Mouse (Mus musculus) CD4-positive, CD25-positive, alpha-beta regulatory T cell, adult 2 months (primary cell): ENCODE measurements around the gene Hoxb5.

Source experiments
- DNase-seq: peaks from one replicate; pipeline ENCODE4 v3.0.0-alpha.2; 2012; ENCODE audit warnings: low read depth, low spot score

Gene Hoxb5

GRCm38 (mm10) chr11:96318368-96319070 lies 15.4 kb downstream of the Hoxb5 start:
- DNase-seq, result peak; percentile 76

GRCm38 (mm10) chr11:96319071-96319902 lies 16.2 kb downstream of the Hoxb5 start:
- peak; percentile 42 for DNase-seq

- no peak for DNase-seq
Measured at GRCm38 (mm10) chr11:96319910-96320309, 16.8 kb downstream of the Hoxb5 start.

- DNase-seq, result no peak
Measured at GRCm38 (mm10) chr11:96320688-96321087, 17.6 kb downstream of the Hoxb5 start.

- no peak for DNase-seq
Measured at GRCm38 (mm10) chr11:96321846-96322245, 18.7 kb downstream of the Hoxb5 start.

GRCm38 (mm10) chr11:96322738-96323137 lies 19.6 kb downstream of the Hoxb5 start:
- DNase-seq, result no peak

- DNase-seq, result no peak
Measured at GRCm38 (mm10) chr11:96323154-96323553, 20.0 kb downstream of the Hoxb5 start, which contains the start of gene Hoxb3. Gene Hoxb3, plus strand, starts transcription at chr11:96323326.

- DNase-seq, result no peak
Measured at GRCm38 (mm10) chr11:96324125-96324524, 21.0 kb downstream of the Hoxb5 start.

- no peak for DNase-seq
Measured at GRCm38 (mm10) chr11:96324965-96325364, 21.8 kb downstream of the Hoxb5 start.

- DNase-seq, result no peak
Measured at GRCm38 (mm10) chr11:96325747-96326212, 22.6 kb downstream of the Hoxb5 start.

GRCm38 (mm10) chr11:96326705-96327104 lies 23.6 kb downstream of the Hoxb5 start:
- DNase-seq, result no peak

- DNase-seq, result no peak
Measured at GRCm38 (mm10) chr11:96327122-96327521, 24.0 kb downstream of the Hoxb5 start.

- DNase-seq, result no peak
Measured at GRCm38 (mm10) chr11:96327750-96328149, 24.6 kb downstream of the Hoxb5 start.

- no peak for DNase-seq
Measured at GRCm38 (mm10) chr11:96328605-96329004, 25.5 kb downstream of the Hoxb5 start.

- DNase-seq, result no peak
Measured at GRCm38 (mm10) chr11:96332105-96332504, 29.0 kb downstream of the Hoxb5 start.

GRCm38 (mm10) chr11:96332618-96333032 lies 29.5 kb downstream of the Hoxb5 start:
- DNase-seq, result no peak

GRCm38 (mm10) chr11:96333241-96334001 lies 30.3 kb downstream of the Hoxb5 start:
- no peak for DNase-seq

- DNase-seq, result no peak
Measured at GRCm38 (mm10) chr11:96334002-96334364, 30.8 kb downstream of the Hoxb5 start.

GRCm38 (mm10) chr11:96334998-96335397 lies 31.9 kb downstream of the Hoxb5 start:
- no peak for DNase-seq

- no peak for DNase-seq
Measured at GRCm38 (mm10) chr11:96336597-96336996, 33.5 kb downstream of the Hoxb5 start.

- DNase-seq, result no peak
Measured at GRCm38 (mm10) chr11:96337026-96337425, 33.9 kb downstream of the Hoxb5 start.
